Mouse (Mus musculus): ENCODE data around the gene Opcml. TPM values are rescaled to one million over a fixed set of nuclear protein-coding genes. Genes with fewer than 3 reads are reported as not detected.

Gene Opcml
- polyA plus RNA-seq, 1 experiment, result 0.83 TPM

DNA sequence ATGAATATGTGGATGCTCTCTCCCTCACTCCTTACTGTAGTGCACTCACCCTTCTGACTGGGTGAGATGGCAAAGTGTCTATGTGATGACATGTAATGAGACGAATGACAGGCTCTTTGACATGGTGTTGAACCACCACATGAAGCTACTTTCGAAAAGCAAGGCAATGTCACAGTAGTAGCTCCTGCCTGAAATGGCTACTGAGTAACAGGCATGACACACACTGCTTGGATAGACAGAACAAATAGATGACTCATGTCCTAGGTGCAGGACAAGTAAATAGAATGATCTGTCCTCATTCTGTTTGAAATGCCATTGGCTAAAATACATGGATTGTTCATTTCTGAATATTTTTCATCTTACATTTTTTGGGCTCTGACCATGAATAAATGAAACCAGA is 488.0 kb downstream of the Opcml start:
- Histone ChIP-seq H3K4me3 (ENCODE audit: insufficient read depth, low read length) (no peak overlapping the region), H3K4me1 (ENCODE audit: control insufficient read depth, insufficient read depth, low read length) (peaks cover 3% of the 10 kb centered on the region), H3K27ac (ENCODE audit: insufficient read depth, low read length) (no peak overlapping the region)
- TF ChIP-seq POLR2A (IDR thresholded peaks at IDR 0.05; ENCODE audit: low read depth, low read length), result no peak
- TF ChIP-seq CTCF (IDR thresholded peaks at IDR 0.05; ENCODE audit: borderline replicate concordance, insufficient read depth, low read length), result no peak

- Histone ChIP-seq H3K4me3 (ENCODE audit: insufficient read depth, low read length) (no peak overlapping the region), H3K27ac (ENCODE audit: insufficient read depth, low read length) (no peak overlapping the region), H3K4me1 (ENCODE audit: control insufficient read depth, insufficient read depth, low read length) (peaks cover 3% of the 10 kb centered on the region)
- no peak for TF ChIP-seq CTCF (IDR thresholded peaks at IDR 0.05; ENCODE audit: borderline replicate concordance, insufficient read depth, low read length)
- TF ChIP-seq POLR2A (IDR thresholded peaks at IDR 0.05; ENCODE audit: low read depth, low read length), result no peak
These were observed 490.4 kb downstream of the Opcml start for GRCm38 (mm10) chr9:28281025-28281424.

DNA sequence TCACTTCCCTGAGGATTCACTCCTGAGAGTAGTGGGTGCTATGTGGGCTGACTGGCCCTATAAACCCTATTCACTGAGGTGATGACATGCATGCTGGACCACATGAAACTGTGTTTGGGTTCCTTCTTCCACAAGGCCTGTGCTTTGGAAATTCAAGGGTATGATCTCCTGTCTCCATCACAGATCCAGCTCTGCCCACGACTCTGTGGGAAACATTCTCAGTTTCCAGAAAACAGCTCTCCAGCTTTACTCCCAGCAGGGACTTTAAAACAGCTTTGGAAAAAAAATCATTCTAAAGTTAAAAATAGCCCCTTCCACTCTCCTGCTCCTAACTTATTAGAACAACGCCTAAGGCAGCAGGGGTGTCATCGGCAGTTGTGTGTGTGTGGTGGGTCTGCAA is 491.0 kb downstream of the Opcml start:
- no peak for TF ChIP-seq CTCF (IDR thresholded peaks at IDR 0.05; ENCODE audit: borderline replicate concordance, insufficient read depth, low read length)
- TF ChIP-seq POLR2A (IDR thresholded peaks at IDR 0.05; ENCODE audit: low read depth, low read length), result no peak
- Histone ChIP-seq H3K27ac (ENCODE audit: insufficient read depth, low read length) (no peak overlapping the region), H3K4me3 (ENCODE audit: insufficient read depth, low read length) (no peak overlapping the region), H3K4me1 (ENCODE audit: control insufficient read depth, insufficient read depth, low read length) (peaks cover 3% of the 10 kb centered on the region)

DNA sequence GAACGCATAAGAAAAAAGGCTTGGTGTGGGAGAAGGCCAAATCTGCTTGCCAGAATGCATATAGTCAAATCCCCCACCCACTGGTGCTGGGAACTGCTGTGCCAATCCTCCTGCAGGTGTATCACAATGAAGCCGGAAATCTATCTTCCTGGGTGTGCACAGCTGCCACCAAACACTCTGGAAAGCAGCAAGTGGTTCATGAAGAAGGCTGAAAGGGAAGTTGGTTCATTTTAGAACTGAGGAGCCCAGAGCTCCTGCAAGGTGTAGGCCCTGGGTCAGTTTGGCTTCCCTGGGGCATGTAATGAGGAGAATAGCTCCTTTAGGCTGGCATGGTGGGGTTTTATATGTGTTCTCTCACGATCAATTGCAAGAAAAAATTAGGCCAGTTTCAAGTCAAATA is 494.4 kb downstream of the Opcml start:
- no peak overlapping the region for H3K27ac ChIP-seq (ENCODE audit: insufficient read depth, low read length)
- TF ChIP-seq POLR2A (IDR thresholded peaks at IDR 0.05; ENCODE audit: low read depth, low read length) (no peak), CTCF (IDR thresholded peaks at IDR 0.05; ENCODE audit: borderline replicate concordance, insufficient read depth, low read length) (no peak)

DNA sequence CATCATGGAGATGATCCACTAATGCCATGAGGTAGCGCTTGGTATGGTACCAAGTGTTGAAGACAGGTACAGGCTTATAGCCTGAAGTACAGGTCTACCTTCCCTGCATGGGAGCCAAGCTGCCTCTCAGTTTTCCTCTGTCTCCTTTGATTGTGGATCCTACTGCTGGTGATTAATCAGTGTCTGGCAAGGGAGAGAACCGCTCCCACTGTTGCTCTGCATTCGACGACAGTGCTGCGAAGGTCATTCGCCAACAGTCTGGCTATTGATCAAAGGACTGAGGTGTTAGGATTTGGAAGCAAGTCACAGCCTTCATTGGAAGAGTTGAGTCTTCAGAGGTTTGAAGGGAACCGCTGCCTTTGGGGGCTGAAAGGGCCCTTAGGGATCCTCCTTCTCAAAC is 495.8 kb downstream of the Opcml start:
- H3K4me1 ChIP-seq (ENCODE audit: control insufficient read depth, insufficient read depth, low read length), result peaks cover 7% of the 10 kb centered on the region; the same call in 1 of the 2 replicates
- TF ChIP-seq CTCF (IDR thresholded peaks at IDR 0.05; ENCODE audit: borderline replicate concordance, insufficient read depth, low read length), result no peak
- TF ChIP-seq POLR2A (IDR thresholded peaks at IDR 0.05; ENCODE audit: low read depth, low read length), result no peak
- H3K27ac ChIP-seq (ENCODE audit: insufficient read depth, low read length), result no peak overlapping the region
- H3K4me3 ChIP-seq (ENCODE audit: insufficient read depth, low read length), result no peak overlapping the region

More for the DNA sequence above, 494.4 kb downstream of the Opcml start:
- peaks cover 6% of the 10 kb centered on the region; the same call in 1 of the 2 replicates for H3K4me1 ChIP-seq (ENCODE audit: control insufficient read depth, insufficient read depth, low read length)
- H3K4me3 ChIP-seq (ENCODE audit: insufficient read depth, low read length), result no peak overlapping the region

GRCm38 (mm10) chr9:28287485-28287884 is 496.9 kb downstream of the Opcml start:
- Histone ChIP-seq H3K27ac (ENCODE audit: insufficient read depth, low read length) (no peak overlapping the region), H3K4me3 (ENCODE audit: insufficient read depth, low read length) (no peak overlapping the region), H3K4me1 (ENCODE audit: control insufficient read depth, insufficient read depth, low read length) (peaks cover 7% of the 10 kb centered on the region; the same call in 1 of the 2 replicates)
- no peak for TF ChIP-seq CTCF (IDR thresholded peaks at IDR 0.05; ENCODE audit: borderline replicate concordance, insufficient read depth, low read length)
- TF ChIP-seq POLR2A (IDR thresholded peaks at IDR 0.05; ENCODE audit: low read depth, low read length), result no peak

GRCm38 (mm10) chr9:28289696-28290330 is 499.2 kb downstream of the Opcml start:
- H3K4me3 ChIP-seq (ENCODE audit: insufficient read depth, low read length), result no peak overlapping the region
- TF ChIP-seq CTCF (IDR thresholded peaks at IDR 0.05; ENCODE audit: borderline replicate concordance, insufficient read depth, low read length) (no peak), POLR2A (IDR thresholded peaks at IDR 0.05; ENCODE audit: low read depth, low read length) (no peak)
- no peak overlapping the region for H3K27ac ChIP-seq (ENCODE audit: insufficient read depth, low read length)
- peaks cover 7% of the 10 kb centered on the region; the same call in 1 of the 2 replicates for H3K4me1 ChIP-seq (ENCODE audit: control insufficient read depth, insufficient read depth, low read length)

- no peak for TF ChIP-seq POLR2A (IDR thresholded peaks at IDR 0.05; ENCODE audit: low read depth, low read length)
- no peak for TF ChIP-seq CTCF (IDR thresholded peaks at IDR 0.05; ENCODE audit: borderline replicate concordance, insufficient read depth, low read length)
- Histone ChIP-seq H3K4me3 (ENCODE audit: insufficient read depth, low read length) (no peak overlapping the region), H3K4me1 (ENCODE audit: control insufficient read depth, insufficient read depth, low read length) (no peaks in the 10 kb centered on the region), H3K27ac (ENCODE audit: insufficient read depth, low read length) (no peak overlapping the region)
These were observed 513.1 kb downstream of the Opcml start for GRCm38 (mm10) chr9:28303659-28304058.

GRCm38 (mm10) chr9:28306364-28307121 is 516.0 kb downstream of the Opcml start:
- H3K4me3 ChIP-seq (ENCODE audit: insufficient read depth, low read length), result no peak overlapping the region
- H3K27ac ChIP-seq (ENCODE audit: insufficient read depth, low read length), result no peak overlapping the region
- TF ChIP-seq POLR2A (IDR thresholded peaks at IDR 0.05; ENCODE audit: low read depth, low read length) (no peak), CTCF (IDR thresholded peaks at IDR 0.05; ENCODE audit: borderline replicate concordance, insufficient read depth, low read length) (no peak)
- H3K4me1 ChIP-seq (ENCODE audit: control insufficient read depth, insufficient read depth, low read length), result no peaks in the 10 kb centered on the region

DNA sequence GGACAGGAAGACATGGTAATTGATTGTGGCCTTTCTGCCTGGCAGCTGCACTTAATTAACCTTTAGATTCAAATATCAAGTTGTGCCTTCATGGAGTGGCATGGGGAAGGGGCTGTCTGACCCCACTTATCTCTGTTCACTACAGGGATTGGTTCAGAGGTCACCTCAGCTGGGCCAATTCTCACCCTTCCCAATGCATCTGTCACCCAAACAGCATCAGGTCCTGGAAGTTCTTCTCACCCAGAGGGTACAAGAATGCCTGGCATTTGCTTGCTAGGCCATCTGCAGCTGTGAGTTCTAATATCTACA is 516.5 kb downstream of the Opcml start:
- no peak overlapping the region for H3K4me3 ChIP-seq (ENCODE audit: insufficient read depth, low read length)
- H3K4me1 ChIP-seq (ENCODE audit: control insufficient read depth, insufficient read depth, low read length), result no peaks in the 10 kb centered on the region
- H3K27ac ChIP-seq (ENCODE audit: insufficient read depth, low read length), result no peak overlapping the region
- TF ChIP-seq POLR2A (IDR thresholded peaks at IDR 0.05; ENCODE audit: low read depth, low read length), result no peak
- TF ChIP-seq CTCF (IDR thresholded peaks at IDR 0.05; ENCODE audit: borderline replicate concordance, insufficient read depth, low read length), result no peak

Measured in embryonic fibroblast, embryonic 13.5 days (primary cell).